Mouse (Mus musculus) liver, embryonic 14.5 days (tissue): Measurements from ENCODE around the gene Alkal2.

ENCODE experiments used
- CTCF ChIP-seq: IDR thresholded peaks from 2 replicates; pipeline ENCODE4 v1.5.1; 2016; ENCODE audit warnings: antibody characterized with exemption, low read depth, control low read depth
- EP300 ChIP-seq: IDR thresholded peaks from 2 replicates; pipeline ENCODE4 v1.6.1; 2016; ENCODE audit warnings: antibody characterized with exemption, low read depth

DNA sequence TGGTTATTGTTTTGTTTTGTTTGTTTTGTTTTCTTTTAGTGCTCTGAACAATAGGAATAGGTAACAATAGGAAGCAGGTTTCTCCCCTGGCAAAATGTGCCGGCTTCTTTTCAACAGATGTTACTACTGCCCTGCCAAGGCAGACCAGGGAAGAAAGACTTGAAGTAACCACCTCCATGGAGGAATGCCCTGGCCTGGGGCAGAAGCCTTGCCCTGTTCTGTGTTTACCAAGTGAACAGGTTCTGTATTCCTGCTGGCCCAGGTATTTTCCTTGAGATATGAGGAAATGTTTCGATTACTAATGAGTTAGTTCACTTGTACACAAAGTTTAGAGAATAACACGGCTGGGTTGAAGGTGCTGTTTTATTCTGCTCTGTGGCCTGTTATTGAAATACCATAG is 28.7 kb downstream of the Alkal2 start:
- TF ChIP-seq CTCF (no peak), EP300 (no peak)
